Mouse (Mus musculus) ZHBTc4 (cell line): ENCODE data around the gene Ung.
A peak's percentile ranks its signal among the peaks of the same experiment; 100 is the strongest.

Source experiments
- DNase-seq: peaks from one replicate; pipeline ENCODE4 v3.0.0-alpha.2; 2011; ENCODE audit warnings: low read depth, low spot score

The Ung gene

GRCm38 (mm10) chr5:114163117-114163696 is 33.0 kb downstream of the Ung start:
- no peak for DNase-seq

GRCm38 (mm10) chr5:114170345-114170744 is 40.2 kb downstream of the Ung start:
- no peak for DNase-seq

- no peak for DNase-seq
Observed at GRCm38 (mm10) chr5:114172936-114173335, 42.8 kb downstream of the Ung start.

- no peak for DNase-seq
Observed at GRCm38 (mm10) chr5:114173458-114173857, 43.3 kb downstream of the Ung start.

- DNase-seq: no peak
Observed at GRCm38 (mm10) chr5:114173877-114174581, 43.8 kb downstream of the Ung start.

GRCm38 (mm10) chr5:114174639-114175038 is 44.5 kb downstream of the Ung start:
- DNase-seq: peak; percentile 97

GRCm38 (mm10) chr5:114175596-114176171 is 45.5 kb downstream of the Ung start:
- DNase-seq: peak; percentile 99

GRCm38 (mm10) chr5:114176548-114177400 is 46.6 kb downstream of the Ung start:
- DNase-seq: peak; percentile 75

GRCm38 (mm10) chr5:114177966-114178719 is 48.0 kb downstream of the Ung start:
- peak; percentile 57 for DNase-seq

- DNase-seq: no peak
Observed at GRCm38 (mm10) chr5:114179541-114179940, 49.4 kb downstream of the Ung start.

- DNase-seq: no peak
Observed at GRCm38 (mm10) chr5:114183493-114183892, 53.3 kb downstream of the Ung start.

GRCm38 (mm10) chr5:114187108-114187507 is 56.9 kb downstream of the Ung start:
- DNase-seq: peak; percentile 71
